Mouse (Mus musculus) CH12.LX (cell line): Measurements from ENCODE around the gene Bcl11a.

Source experiments
- CTCF ChIP-seq, 2 experiments: IDR thresholded peaks in 1 of 2; conservative IDR thresholded peaks in 1 of 2; 2 replicates each; pipeline ENCODE4 v1.5.1; 2011 to 2012; ENCODE audit warnings: low read depth in 2 of 2, low read length in 2 of 2, improper control_type of control experiment in 1 of 2, inconsistent platforms in 1 of 2, mild to moderate bottlenecking in 1 of 2, moderate library complexity in 1 of 2
- HCFC1 ChIP-seq: IDR thresholded peaks from 2 replicates; pipeline ENCODE4 v1.6.1; 2012; ENCODE audit warnings: low read depth, mild to moderate bottlenecking, inconsistent platforms, low read length, improper control_type of control experiment
- MAX ChIP-seq: IDR thresholded peaks from 2 replicates; pipeline ENCODE4 v1.6.1; 2011; ENCODE audit warnings: low read length, improper control_type of control experiment
- MYC ChIP-seq: IDR thresholded peaks from 2 replicates; pipeline ENCODE4 v1.6.1; 2011; ENCODE audit warnings: low read depth, mild to moderate bottlenecking, improper control_type of control experiment, low read length
- POLR2A ChIP-seq: IDR thresholded peaks from 2 replicates; pipeline ENCODE4 v1.6.1; 2011; ENCODE audit warnings: low read depth, mild to moderate bottlenecking, improper control_type of control experiment, low read length
- ZC3H11A ChIP-seq: IDR thresholded peaks from 2 replicates; pipeline ENCODE4 v1.6.1; 2012; ENCODE audit warnings: low read depth, mild to moderate bottlenecking, inconsistent platforms, low read length, improper control_type of control experiment
- ZNF384 ChIP-seq: IDR thresholded peaks from 2 replicates; pipeline ENCODE4 v1.6.1; 2012; ENCODE audit warnings: low read depth, low read length, improper control_type of control experiment, inconsistent platforms

DNA sequence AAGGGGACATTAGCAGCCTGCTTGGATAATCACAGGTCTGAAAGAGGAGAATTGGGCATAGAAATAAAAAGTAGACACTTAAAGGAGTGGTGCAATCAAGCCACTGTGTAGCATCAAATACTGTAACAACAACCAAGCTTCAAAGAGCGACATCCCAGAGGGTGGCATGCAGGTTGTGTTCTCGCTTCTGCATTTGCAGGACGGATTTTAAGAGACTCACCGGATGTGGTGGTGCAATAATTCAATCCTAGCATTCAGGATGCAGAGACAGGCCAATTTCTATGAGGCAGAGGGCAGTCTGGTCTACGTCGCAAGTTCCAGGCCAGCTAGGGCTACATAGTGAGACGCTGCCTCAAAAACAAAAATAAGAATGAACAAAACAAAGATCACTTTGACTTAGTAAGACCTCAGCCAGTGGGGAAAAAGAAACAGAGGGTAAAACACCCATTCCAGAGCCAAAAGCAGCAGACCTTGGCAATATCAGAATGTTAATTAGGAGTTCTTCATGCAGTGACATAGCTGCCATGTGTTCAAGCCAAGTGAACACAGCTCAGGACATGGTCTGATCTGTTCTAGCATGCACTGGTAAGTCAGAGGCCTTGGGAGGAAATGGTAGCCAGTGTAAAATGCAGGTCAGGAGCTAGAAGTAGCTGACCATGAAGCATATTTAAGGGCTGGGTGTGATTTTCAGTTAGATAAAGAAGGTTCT is 74.4 kb downstream of the Bcl11a start:
- no peak for TF ChIP-seq CTCF (conservative IDR thresholded peaks at IDR 0.05 in 1 of 2, IDR thresholded peaks at IDR 0.05 in 1 of 2; ENCODE audit: low read depth in 2 of 2, low read length in 2 of 2)
- TF ChIP-seq HCFC1 = no peak
- no peak for TF ChIP-seq ZC3H11A
- no peak for TF ChIP-seq MAX
- no peak for TF ChIP-seq MYC
- no peak for TF ChIP-seq POLR2A
- no peak for TF ChIP-seq ZNF384
